Mouse (Mus musculus): ENCODE measurements around the gene Asxl2. TPM values are rescaled to one million over a fixed set of nuclear protein-coding genes. Genes with fewer than 3 reads are reported as not detected.
"Not testable (repeated sequence)": the region's sequence is repeated elsewhere in the genome, so short reads cannot be mapped to it uniquely, and the experiment has no call there.

Gene Asxl2
- polyA plus RNA-seq, 1 experiment from 2014 or later, result 19.2 TPM

DNA sequence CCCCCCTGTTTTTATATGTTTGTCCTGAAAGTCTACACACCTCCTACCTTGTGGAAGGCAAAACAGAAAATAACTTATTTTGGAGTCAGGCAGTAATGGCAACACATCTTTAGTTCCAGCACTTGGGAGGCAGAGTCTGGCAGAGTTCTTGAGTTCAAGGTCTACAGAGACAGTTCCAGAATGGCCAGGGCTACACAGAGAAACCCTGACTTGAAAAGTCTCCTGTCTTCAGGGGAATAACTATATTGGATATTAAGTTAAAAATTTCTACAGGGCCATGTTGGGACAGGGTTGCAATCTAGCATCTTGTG, 3.7 kb downstream of the Asxl2 start:
- H3K4me1 ChIP-seq, result peaks cover 13% of the 10 kb centered on the region
- no peaks in the 10 kb centered on the region for H3K9me3 ChIP-seq (replicated peaks)
- no peak overlapping the region for H3K9ac ChIP-seq
- H3K4me3 ChIP-seq, result no peak overlapping the region
- no peak for ATAC-seq (ENCODE audit: low FRiP score)
- H3K27ac ChIP-seq, result no peak overlapping the region
- H3K4me2 ChIP-seq (replicated peaks), result no peak overlapping the region
- H3K27me3 ChIP-seq, result no peaks in the 10 kb centered on the region
- no peaks in the 10 kb centered on the region for H3K36me3 ChIP-seq

- no peak for ATAC-seq (ENCODE audit: low FRiP score)
- peaks cover 10% of the 10 kb centered on the region for H3K4me1 ChIP-seq
- H3K4me3 ChIP-seq, result no peak overlapping the region
- H3K36me3 ChIP-seq, result no peaks in the 10 kb centered on the region
- no peaks in the 10 kb centered on the region for H3K9me3 ChIP-seq (replicated peaks)
- no peak overlapping the region for H3K27ac ChIP-seq
- H3K27me3 ChIP-seq, result no peaks in the 10 kb centered on the region
- H3K4me2 ChIP-seq (replicated peaks), result no peak overlapping the region
- H3K9ac ChIP-seq, result no peak overlapping the region
Measured at GRCm38 (mm10) chr12:3430985-3431384, 4.3 kb downstream of the Asxl2 start.

DNA sequence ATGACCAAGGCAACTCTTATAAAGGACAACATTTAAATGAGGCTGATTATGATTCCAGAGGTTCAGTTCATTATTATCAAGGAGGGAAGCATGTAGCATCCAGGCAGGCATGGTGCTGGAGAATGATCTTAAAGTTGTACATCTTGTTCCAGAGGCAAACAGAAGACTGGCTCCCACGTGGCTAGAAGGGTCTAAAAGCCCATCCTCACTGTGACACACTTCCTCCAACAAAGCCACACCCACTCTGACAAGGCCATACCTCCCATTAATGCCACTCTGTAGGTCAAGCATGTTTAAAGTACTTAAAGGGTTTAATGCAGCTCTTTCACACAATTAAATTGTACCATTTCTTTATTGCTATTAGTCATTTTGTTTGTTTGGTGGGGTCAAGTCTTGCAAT, 7.1 kb downstream of the Asxl2 start:
- 60% methylated on average over 1 of the region's 1 CpGs for WGBS
- ATAC-seq (ENCODE audit: low FRiP score), result no peak
- no peak overlapping the region for H3K4me2 ChIP-seq (replicated peaks)
- H3K9me3 ChIP-seq (replicated peaks), result no peaks in the 10 kb centered on the region
- no peaks in the 10 kb centered on the region for H3K27me3 ChIP-seq
- no peak overlapping the region for H3K27ac ChIP-seq
- H3K4me3 ChIP-seq, result no peak overlapping the region
- H3K9ac ChIP-seq, result no peak overlapping the region
- no peaks in the 10 kb centered on the region for H3K36me3 ChIP-seq
- 0 out of 2 replicates have a peak, but pooled peaks cover 6% of the 10 kb centered on the region for H3K4me1 ChIP-seq

- Histone ChIP-seq H3K9ac (no peak overlapping the region), H3K4me3 (no peak overlapping the region), H3K9me3 (replicated peaks) (no peaks in the 10 kb centered on the region), H3K27ac (no peak overlapping the region), H3K4me2 (replicated peaks) (no peak overlapping the region), H3K4me1 (0 out of 2 replicates have a peak, but pooled peaks cover 4% of the 10 kb centered on the region), H3K36me3 (no peaks in the 10 kb centered on the region), H3K27me3 (no peaks in the 10 kb centered on the region)
- no peak for ATAC-seq (ENCODE audit: low FRiP score)
- 95% methylated on average over 5 of the region's 5 CpGs for WGBS
Measured at GRCm38 (mm10) chr12:3436446-3436845, 9.8 kb downstream of the Asxl2 start.

- 87% methylated on average over 1 of the region's 1 CpGs for WGBS
- no peaks in the 10 kb centered on the region for H3K36me3 ChIP-seq
- no peak overlapping the region for H3K4me2 ChIP-seq (replicated peaks)
- no peaks in the 10 kb centered on the region for H3K4me1 ChIP-seq
- H3K4me3 ChIP-seq, result no peak overlapping the region
- no peak overlapping the region for H3K27ac ChIP-seq
- ATAC-seq (ENCODE audit: low FRiP score), result no peak
- H3K9ac ChIP-seq, result no peak overlapping the region
- no peaks in the 10 kb centered on the region for H3K27me3 ChIP-seq
- H3K9me3 ChIP-seq (replicated peaks), result no peaks in the 10 kb centered on the region
Measured at GRCm38 (mm10) chr12:3437815-3438214, 11.2 kb downstream of the Asxl2 start.

- Histone ChIP-seq H3K4me1 (no peaks in the 10 kb centered on the region), H3K27ac (no peak overlapping the region), H3K36me3 (peaks cover 2% of the 10 kb centered on the region; the same call in 1 of the 2 replicates), H3K9ac (no peak overlapping the region), H3K4me2 (replicated peaks) (no peak overlapping the region), H3K4me3 (no peak overlapping the region), H3K9me3 (replicated peaks) (no peaks in the 10 kb centered on the region), H3K27me3 (no peaks in the 10 kb centered on the region)
- no peak for ATAC-seq (ENCODE audit: low FRiP score)
- WGBS, result 88% methylated on average over 2 of the region's 2 CpGs
Measured at GRCm38 (mm10) chr12:3440916-3441315, 14.3 kb downstream of the Asxl2 start.

DNA sequence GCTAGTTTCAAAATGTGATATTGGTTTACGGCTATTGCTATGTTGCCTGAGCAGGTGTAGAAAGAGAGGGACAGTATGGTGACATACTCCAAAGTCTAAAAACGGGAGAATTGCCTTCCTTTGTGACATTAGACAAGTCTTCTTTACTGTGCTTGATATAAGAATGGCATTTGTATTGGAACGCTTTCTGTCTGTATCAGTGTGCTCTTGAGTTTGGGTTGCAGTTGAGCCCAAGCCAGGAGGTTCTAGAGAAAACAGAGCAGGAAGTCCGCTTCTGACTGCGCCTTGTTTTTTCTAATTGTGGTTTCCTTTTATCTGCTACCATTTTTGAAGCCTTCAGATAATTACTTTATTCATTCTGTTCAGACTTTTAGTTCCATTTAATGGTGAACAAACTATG, 14.7 kb downstream of the Asxl2 start:
- no peak overlapping the region for H3K9ac ChIP-seq
- no peak for ATAC-seq (ENCODE audit: low FRiP score)
- H3K4me3 ChIP-seq, result no peak overlapping the region
- H3K36me3 ChIP-seq, result peaks cover 2% of the 10 kb centered on the region; the same call in 1 of the 2 replicates
- H3K27ac ChIP-seq, result no peak overlapping the region
- H3K4me2 ChIP-seq (replicated peaks), result no peak overlapping the region
- no peaks in the 10 kb centered on the region for H3K27me3 ChIP-seq
- 92% methylated on average over 5 of the region's 5 CpGs for WGBS
- H3K4me1 ChIP-seq, result no peaks in the 10 kb centered on the region
- no peaks in the 10 kb centered on the region for H3K9me3 ChIP-seq (replicated peaks)

GRCm38 (mm10) chr12:3453554-3453953, 26.9 kb downstream of the Asxl2 start:
- WGBS, result 90% methylated on average over 3 of the region's 3 CpGs

DNA sequence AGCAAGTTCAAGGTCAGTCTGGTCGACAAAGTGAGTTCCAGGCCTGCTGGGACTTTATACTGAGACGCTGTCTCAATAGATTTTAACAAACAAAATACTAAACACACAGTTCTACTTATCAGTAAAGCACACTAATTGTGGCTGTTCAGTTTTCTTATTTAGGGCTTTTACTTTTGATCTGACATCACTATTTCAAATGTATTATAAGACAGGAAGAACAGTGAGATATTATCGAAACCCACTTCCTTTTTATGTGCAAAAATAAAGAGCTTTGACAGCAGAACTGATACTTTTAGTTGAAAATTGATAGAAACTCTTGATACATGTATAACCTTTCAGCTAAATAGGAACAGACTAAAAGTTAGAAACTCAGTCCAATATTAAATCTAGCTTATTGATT, 36.4 kb downstream of the Asxl2 start:
- Histone ChIP-seq H3K27me3 (no peaks in the 10 kb centered on the region), H3K9me3 (replicated peaks) (no peaks in the 10 kb centered on the region), H3K4me3 (no peak overlapping the region), H3K27ac (no peak overlapping the region), H3K4me2 (replicated peaks) (no peak overlapping the region), H3K4me1 (no peaks in the 10 kb centered on the region), H3K36me3 (peaks cover 17% of the 10 kb centered on the region), H3K9ac (no peak overlapping the region)
- WGBS, result 95% methylated on average over 3 of the region's 3 CpGs
- no peak for ATAC-seq (ENCODE audit: low FRiP score)

More at GRCm38 (mm10) chr12:3453554-3453953, 26.9 kb downstream of the Asxl2 start:
- no peaks in the 10 kb centered on the region for H3K27me3 ChIP-seq
- H3K9ac ChIP-seq, result no peak overlapping the region
- no peaks in the 10 kb centered on the region for H3K4me1 ChIP-seq
- no peak overlapping the region for H3K27ac ChIP-seq
- H3K4me2 ChIP-seq (replicated peaks), result no peak overlapping the region
- H3K4me3 ChIP-seq, result no peak overlapping the region
- ATAC-seq (ENCODE audit: low FRiP score), result no peak
- no peaks in the 10 kb centered on the region for H3K9me3 ChIP-seq (replicated peaks)
- H3K36me3 ChIP-seq, result peaks cover 32% of the 10 kb centered on the region

GRCm38 (mm10) chr12:3499662-3500061, 73.0 kb downstream of the Asxl2 start:
- ATAC-seq (ENCODE audit: low FRiP score), result no peak
- no peak overlapping the region for H3K9ac ChIP-seq

GRCm38 (mm10) chr12:3500071-3500470, 73.4 kb downstream of the Asxl2 start:
- no peaks in the 10 kb centered on the region for H3K9me3 ChIP-seq (replicated peaks)
- no peak overlapping the region for H3K4me2 ChIP-seq (replicated peaks)
- no peaks in the 10 kb centered on the region for H3K27me3 ChIP-seq
- H3K4me3 ChIP-seq, result no peak overlapping the region
- H3K36me3 ChIP-seq, result peaks cover 59% of the 10 kb centered on the region
- no peak overlapping the region for H3K27ac ChIP-seq
- no peak overlapping the region for H3K9ac ChIP-seq
- WGBS, result 94% methylated on average over 6 of the region's 6 CpGs
- no peak for ATAC-seq (ENCODE audit: low FRiP score)
- no peaks in the 10 kb centered on the region for H3K4me1 ChIP-seq

More at GRCm38 (mm10) chr12:3499662-3500061, 73.0 kb downstream of the Asxl2 start:
- Histone ChIP-seq H3K4me1 (no peaks in the 10 kb centered on the region), H3K27ac (no peak overlapping the region), H3K9me3 (replicated peaks) (no peaks in the 10 kb centered on the region), H3K4me2 (replicated peaks) (no peak overlapping the region), H3K27me3 (no peaks in the 10 kb centered on the region), H3K4me3 (no peak overlapping the region), H3K36me3 (peaks cover 60% of the 10 kb centered on the region)
- 92% methylated on average over 4 of the region's 4 CpGs for WGBS

- 49% methylated on average over 4 of the region's 4 CpGs for WGBS
Measured at GRCm38 (mm10) chr12:3518665-3519297, 92.1 kb downstream of the Asxl2 start.

DNA sequence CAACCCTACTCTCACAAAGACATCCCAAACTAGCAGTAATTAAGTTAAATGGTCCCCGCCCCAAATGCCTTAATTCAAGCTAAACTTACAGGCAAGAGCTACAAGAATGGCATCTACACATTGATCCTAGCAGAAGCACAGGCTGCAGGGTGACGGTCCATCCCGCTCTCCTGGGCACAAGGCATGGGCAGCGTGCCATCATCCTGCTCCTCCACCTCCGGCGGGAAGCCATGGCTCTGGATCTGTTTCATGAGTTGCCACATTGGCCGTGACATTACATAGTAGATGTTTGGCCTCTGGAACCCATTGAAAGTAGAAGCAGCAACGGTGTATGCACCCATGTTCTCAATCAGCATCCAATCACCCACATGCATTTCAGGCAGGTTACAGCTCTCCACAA, 95.1 kb downstream of the Asxl2 start:
- 93% methylated on average over 8 of the region's 8 CpGs for WGBS
- H3K4me3 ChIP-seq; H3K27me3 ChIP-seq; H3K9ac ChIP-seq; H3K27ac ChIP-seq; H3K4me1 ChIP-seq; H3K4me2 ChIP-seq (replicated peaks); H3K36me3 ChIP-seq; H3K9me3 ChIP-seq (replicated peaks); ATAC-seq (ENCODE audit: low FRiP score): not testable (repeated sequence)

More at GRCm38 (mm10) chr12:3518665-3519297, 92.1 kb downstream of the Asxl2 start:
- Histone ChIP-seq H3K4me1 (peaks cover 3% of the 10 kb centered on the region; the same call in 1 of the 2 replicates), H3K27me3 (no peaks in the 10 kb centered on the region), H3K4me2 (replicated peaks) (no peak overlapping the region), H3K9ac (no peak overlapping the region), H3K4me3 (no peak overlapping the region), H3K9me3 (replicated peaks) (no peaks in the 10 kb centered on the region), H3K36me3 (no peaks in the 10 kb centered on the region), H3K27ac (no peak overlapping the region)
- ATAC-seq (ENCODE audit: low FRiP score), result no peak; the same call in 1 of the 2 replicates

All from hindbrain, embryonic 12.5 days (tissue).